Mouse (Mus musculus): Measurements from ENCODE around the gene Caprin1. TPM values are rescaled to one million over a fixed set of nuclear protein-coding genes. Genes with fewer than 3 reads are reported as not detected.

The Caprin1 gene
- polyA plus RNA-seq (2015; fragmentation: Nextera tagmentation; extraction: Ambion mirVana), result 110 and 112 TPM in 2 replicates

GRCm38 (mm10) chr2:103797491-103798009 lies at the start of gene Caprin1:
TSS of gene Caprin1 (minus strand) at chr2:103797649.
- peak within 1 kb of the TSS; percentile 84 for H3K4me2 ChIP-seq
- H3K27me3 ChIP-seq, result no peaks in the 10 kb centered on the region
- ATAC-seq (ENCODE audit: insufficient read depth), result peak; percentile 93
- peaks cover 14% of the 10 kb centered on the region for H3K36me3 ChIP-seq (replicated peaks)
- peak within 1 kb of the TSS; percentile 91 for H3K9ac ChIP-seq
- WGBS (ENCODE audit: insufficient replicate concordance), result under 1% methylated on average over 33 of the region's 33 CpGs
- no peaks in the 10 kb centered on the region for H3K9me3 ChIP-seq (replicated peaks)
- H3K27ac ChIP-seq (replicated peaks), result peak within 1 kb of the TSS; percentile 99
- peaks cover 25% of the 10 kb centered on the region for H3K4me1 ChIP-seq (replicated peaks)
- H3K4me3 ChIP-seq (replicated peaks), result peak within 1 kb of the TSS; percentile 80

- Histone ChIP-seq H3K36me3 (replicated peaks) (no peaks in the 10 kb centered on the region), H3K4me3 (replicated peaks) (no peak overlapping the region), H3K27ac (replicated peaks) (no peak overlapping the region), H3K9me3 (replicated peaks) (no peaks in the 10 kb centered on the region), H3K27me3 (no peaks in the 10 kb centered on the region), H3K4me1 (replicated peaks) (no peaks in the 10 kb centered on the region), H3K4me2 (no peak overlapping the region), H3K9ac (no peak overlapping the region)
- 53% methylated on average over 1 of the region's 1 CpGs for WGBS (ENCODE audit: insufficient replicate concordance)
- no peak for ATAC-seq (ENCODE audit: insufficient read depth)
Observed at GRCm38 (mm10) chr2:103846875-103847274, 49.4 kb upstream of the Caprin1 start.

GRCm38 (mm10) chr2:103846271-103846670 lies 48.8 kb upstream of the Caprin1 start:
- 63% methylated on average over 4 of the region's 4 CpGs for WGBS (ENCODE audit: insufficient replicate concordance)
- Histone ChIP-seq H3K4me2 (no peak overlapping the region), H3K9me3 (replicated peaks) (no peaks in the 10 kb centered on the region), H3K36me3 (replicated peaks) (no peaks in the 10 kb centered on the region), H3K4me1 (replicated peaks) (no peaks in the 10 kb centered on the region), H3K4me3 (replicated peaks) (no peak overlapping the region), H3K9ac (no peak overlapping the region), H3K27ac (replicated peaks) (no peak overlapping the region), H3K27me3 (no peaks in the 10 kb centered on the region)
- ATAC-seq (ENCODE audit: insufficient read depth), result no peak

- ATAC-seq (ENCODE audit: insufficient read depth), result no peak
- Histone ChIP-seq H3K36me3 (replicated peaks) (no peaks in the 10 kb centered on the region), H3K9ac (no peak overlapping the region), H3K27me3 (no peaks in the 10 kb centered on the region), H3K27ac (replicated peaks) (no peak overlapping the region), H3K4me3 (replicated peaks) (no peak overlapping the region), H3K4me2 (no peak overlapping the region), H3K9me3 (replicated peaks) (no peaks in the 10 kb centered on the region), H3K4me1 (replicated peaks) (no peaks in the 10 kb centered on the region)
- WGBS (ENCODE audit: insufficient replicate concordance), result 79% methylated on average over 2 of the region's 2 CpGs
Observed at GRCm38 (mm10) chr2:103844016-103844415, 46.6 kb upstream of the Caprin1 start.

- Histone ChIP-seq H3K36me3 (replicated peaks) (no peaks in the 10 kb centered on the region), H3K27ac (replicated peaks) (no peak overlapping the region), H3K9ac (no peak overlapping the region), H3K4me3 (replicated peaks) (no peak overlapping the region), H3K9me3 (replicated peaks) (no peaks in the 10 kb centered on the region), H3K4me1 (replicated peaks) (no peaks in the 10 kb centered on the region), H3K27me3 (no peaks in the 10 kb centered on the region), H3K4me2 (no peak overlapping the region)
- ATAC-seq (ENCODE audit: insufficient read depth), result no peak
- 80% methylated on average over 13 of the region's 13 CpGs for WGBS (ENCODE audit: insufficient replicate concordance)
Observed at GRCm38 (mm10) chr2:103843321-103843720, 45.9 kb upstream of the Caprin1 start.

- no peak for ATAC-seq (ENCODE audit: insufficient read depth)
- 48% methylated on average over 5 of the region's 5 CpGs for WGBS (ENCODE audit: insufficient replicate concordance)
- H3K27ac ChIP-seq (replicated peaks), result no peak overlapping the region
- no peaks in the 10 kb centered on the region for H3K9me3 ChIP-seq (replicated peaks)
- no peaks in the 10 kb centered on the region for H3K4me1 ChIP-seq (replicated peaks)
- H3K4me2 ChIP-seq, result no peak overlapping the region
- no peak overlapping the region for H3K9ac ChIP-seq
- H3K27me3 ChIP-seq, result no peaks in the 10 kb centered on the region
- H3K36me3 ChIP-seq (replicated peaks), result no peaks in the 10 kb centered on the region
- no peak overlapping the region for H3K4me3 ChIP-seq (replicated peaks)
Observed at GRCm38 (mm10) chr2:103842299-103842698, 44.9 kb upstream of the Caprin1 start.

- no peaks in the 10 kb centered on the region for H3K27me3 ChIP-seq
- H3K4me1 ChIP-seq (replicated peaks), result no peaks in the 10 kb centered on the region
- no peak overlapping the region for H3K9ac ChIP-seq
- no peak overlapping the region for H3K4me2 ChIP-seq
- no peaks in the 10 kb centered on the region for H3K36me3 ChIP-seq (replicated peaks)
- WGBS (ENCODE audit: insufficient replicate concordance), result 43% methylated on average over 3 of the region's 3 CpGs
- no peaks in the 10 kb centered on the region for H3K9me3 ChIP-seq (replicated peaks)
- no peak overlapping the region for H3K27ac ChIP-seq (replicated peaks)
- H3K4me3 ChIP-seq (replicated peaks), result no peak overlapping the region
- no peak for ATAC-seq (ENCODE audit: insufficient read depth)
Observed at GRCm38 (mm10) chr2:103838483-103838882, 41.0 kb upstream of the Caprin1 start.

- Histone ChIP-seq H3K9me3 (replicated peaks) (no peaks in the 10 kb centered on the region), H3K4me1 (replicated peaks) (no peaks in the 10 kb centered on the region), H3K27ac (replicated peaks) (no peak overlapping the region), H3K27me3 (no peaks in the 10 kb centered on the region), H3K4me2 (no peak overlapping the region), H3K9ac (no peak overlapping the region), H3K4me3 (replicated peaks) (no peak overlapping the region), H3K36me3 (replicated peaks) (no peaks in the 10 kb centered on the region)
- WGBS (ENCODE audit: insufficient replicate concordance), result 61% methylated on average over 4 of the region's 4 CpGs
- no peak for ATAC-seq (ENCODE audit: insufficient read depth)
Observed at GRCm38 (mm10) chr2:103837166-103837565, 39.7 kb upstream of the Caprin1 start.

GRCm38 (mm10) chr2:103835614-103836395 lies 38.4 kb upstream of the Caprin1 start:
- Histone ChIP-seq H3K4me2 (no peak overlapping the region), H3K36me3 (replicated peaks) (no peaks in the 10 kb centered on the region), H3K4me1 (replicated peaks) (no peaks in the 10 kb centered on the region), H3K27ac (replicated peaks) (no peak overlapping the region), H3K27me3 (no peaks in the 10 kb centered on the region), H3K9me3 (replicated peaks) (no peaks in the 10 kb centered on the region), H3K9ac (no peak overlapping the region), H3K4me3 (replicated peaks) (no peak overlapping the region)
- WGBS (ENCODE audit: insufficient replicate concordance), result 63% methylated on average over 11 of the region's 11 CpGs
- no peak for ATAC-seq (ENCODE audit: insufficient read depth)

GRCm38 (mm10) chr2:103833816-103834445 lies 36.5 kb upstream of the Caprin1 start:
- H3K9me3 ChIP-seq (replicated peaks), result no peaks in the 10 kb centered on the region
- no peak overlapping the region for H3K4me3 ChIP-seq (replicated peaks)
- no peak overlapping the region for H3K27ac ChIP-seq (replicated peaks)
- WGBS (ENCODE audit: insufficient replicate concordance), result 31% methylated on average over 3 of the region's 3 CpGs
- no peaks in the 10 kb centered on the region for H3K36me3 ChIP-seq (replicated peaks)
- no peaks in the 10 kb centered on the region for H3K27me3 ChIP-seq
- no peak for ATAC-seq (ENCODE audit: insufficient read depth)
- H3K4me2 ChIP-seq, result no peak overlapping the region
- H3K4me1 ChIP-seq (replicated peaks), result no peaks in the 10 kb centered on the region
- H3K9ac ChIP-seq, result no peak overlapping the region

GRCm38 (mm10) chr2:103832899-103833298 lies 35.5 kb upstream of the Caprin1 start:
- Histone ChIP-seq H3K27me3 (no peaks in the 10 kb centered on the region), H3K4me1 (replicated peaks) (no peaks in the 10 kb centered on the region), H3K9ac (no peak overlapping the region), H3K36me3 (replicated peaks) (no peaks in the 10 kb centered on the region), H3K27ac (replicated peaks) (no peak overlapping the region), H3K4me3 (replicated peaks) (no peak overlapping the region), H3K4me2 (no peak overlapping the region), H3K9me3 (replicated peaks) (no peaks in the 10 kb centered on the region)
- 49% methylated on average over 5 of the region's 5 CpGs for WGBS (ENCODE audit: insufficient replicate concordance)
- peak; percentile 74 for ATAC-seq (ENCODE audit: insufficient read depth)
